Mouse (Mus musculus): ENCODE results near the gene Osbpl5.
"Not testable (repeated sequence)": the region's sequence is repeated elsewhere in the genome, so short reads cannot be mapped to it uniquely, and the experiment has no call there.

Osbpl5 gene

GRCm38 (mm10) chr7:143711381-143711780, 45.4 kb downstream of the Osbpl5 start:
- no peak for DNase-seq (ENCODE audit: low read depth, low spot score)

GRCm38 (mm10) chr7:143709395-143709794, 47.4 kb downstream of the Osbpl5 start:
- no peak for DNase-seq (ENCODE audit: low read depth, low spot score)

- peak; percentile 87 for DNase-seq (ENCODE audit: low read depth, low spot score)
Measured at GRCm38 (mm10) chr7:143706697-143707438, 49.9 kb downstream of the Osbpl5 start.

GRCm38 (mm10) chr7:143696140-143696539, 60.6 kb downstream of the Osbpl5 start:
- DNase-seq (ENCODE audit: low read depth, low spot score), result peak; percentile 68

- DNase-seq (ENCODE audit: low read depth, low spot score), result no peak
Measured at GRCm38 (mm10) chr7:143694550-143694949, 62.2 kb downstream of the Osbpl5 start.

- DNase-seq (ENCODE audit: low read depth, low spot score), result no peak
Measured at GRCm38 (mm10) chr7:143692746-143693510, 63.9 kb downstream of the Osbpl5 start.

GRCm38 (mm10) chr7:143691909-143692308, 64.9 kb downstream of the Osbpl5 start:
- DNase-seq (ENCODE audit: low read depth, low spot score), result no peak

- DNase-seq (ENCODE audit: low read depth, low spot score), result no peak
Measured at GRCm38 (mm10) chr7:143691181-143691580, 65.6 kb downstream of the Osbpl5 start.

- DNase-seq (ENCODE audit: low read depth, low spot score), result no peak
Measured at GRCm38 (mm10) chr7:143689946-143690345, 66.8 kb downstream of the Osbpl5 start.

GRCm38 (mm10) chr7:143689481-143689880, 67.3 kb downstream of the Osbpl5 start:
- no peak for DNase-seq (ENCODE audit: low read depth, low spot score)

- DNase-seq (ENCODE audit: low read depth, low spot score), result not testable (repeated sequence)
Measured at GRCm38 (mm10) chr7:143686676-143687075, 70.1 kb downstream of the Osbpl5 start.

GRCm38 (mm10) chr7:143686191-143686590, 70.6 kb downstream of the Osbpl5 start:
- not testable (repeated sequence) for DNase-seq (ENCODE audit: low read depth, low spot score)

GRCm38 (mm10) chr7:143685359-143686067, 71.3 kb downstream of the Osbpl5 start, which contains the start of gene Tnfrsf23:
Gene Tnfrsf23, minus strand, starts transcription at chr7:143685872.
- DNase-seq (ENCODE audit: low read depth, low spot score), result peak; percentile 86

- DNase-seq (ENCODE audit: low read depth, low spot score), result not testable (repeated sequence)
Measured at GRCm38 (mm10) chr7:143684569-143684968, 72.2 kb downstream of the Osbpl5 start.

- DNase-seq (ENCODE audit: low read depth, low spot score), result no peak
Measured at GRCm38 (mm10) chr7:143681566-143681965, 75.2 kb downstream of the Osbpl5 start.

GRCm38 (mm10) chr7:143680836-143681235, 75.9 kb downstream of the Osbpl5 start:
- DNase-seq (ENCODE audit: low read depth, low spot score), result not testable (repeated sequence)

- DNase-seq (ENCODE audit: low read depth, low spot score), result not testable (repeated sequence)
Measured at GRCm38 (mm10) chr7:143679650-143680049, 77.1 kb downstream of the Osbpl5 start.

- peak; percentile 54 for DNase-seq (ENCODE audit: low read depth, low spot score)
Measured at GRCm38 (mm10) chr7:143666427-143667311, 90.1 kb downstream of the Osbpl5 start.

- DNase-seq (ENCODE audit: low read depth, low spot score), result no peak
Measured at GRCm38 (mm10) chr7:143663470-143663869, 93.3 kb downstream of the Osbpl5 start.

GRCm38 (mm10) chr7:143660797-143661196, 96.0 kb downstream of the Osbpl5 start:
- DNase-seq (ENCODE audit: low read depth, low spot score), result no peak

- DNase-seq (ENCODE audit: low read depth, low spot score), result not testable (repeated sequence)
Measured at GRCm38 (mm10) chr7:143649769-143650346, 106.9 kb downstream of the Osbpl5 start.
